In genomic region chr2:169761726-169762125, GRCm38 (mm10) we compare ENCODE assay signal across 15 mouse cellular contexts.
"Had no signal": no experiment of that assay in that cellular context is flagged by ENCODE, and none has a peak within 500 bp of the region (broad histone marks: within the 10 kb centered on the region; RNA-seq: fewer than 3 reads in every experiment).

No protein-coding gene starts in this region.

- H3K4me2 ChIP-seq: liver, embryonic 11.5 days; liver, embryonic 15.5 days; neural tube, embryonic 13.5 days had no signal

- ATAC-seq: lung, postnatal 0 days; midbrain, embryonic 16.5 days had no signal

- H3K9ac ChIP-seq: liver, embryonic 15.5 days; neural tube, embryonic 13.5 days had no signal

- H3K27me3 ChIP-seq: liver, embryonic 15.5 days; neural tube, embryonic 13.5 days had no signal

- H3K36me3 ChIP-seq: liver, embryonic 15.5 days; midbrain, embryonic 10.5 days; neural tube, embryonic 13.5 days had no signal

- H3K9me3 ChIP-seq: liver, embryonic 15.5 days; midbrain, embryonic 10.5 days; neural tube, embryonic 13.5 days had no signal

- H3K4me3 ChIP-seq: layer of hippocampus, adult 2 months; liver, embryonic 15.5 days; midbrain, embryonic 10.5 days; neural tube, embryonic 13.5 days had no signal

- H3K27ac ChIP-seq: layer of hippocampus, adult 2 months; liver, embryonic 15.5 days; midbrain, embryonic 10.5 days; neural tube, embryonic 13.5 days had no signal

- DNase-seq: kidney, postnatal 10 days; kidney, postnatal 4 days; left cerebral cortex, postnatal 4 days; lung, adult 2 months; lung, postnatal 36 days; right cerebral cortex, adult 18-20 months; right cerebral cortex, postnatal 25 days; thymus, postnatal 36 days had no signal
